Mouse (Mus musculus) T-helper 1 cell (primary cell): ENCODE data around the gene Ntrk1.

Source experiments
- in situ Hi-C: fragments of 300-600 bp; cut with MboI, MseI; formaldehyde crosslinking; loops from one replicate; pipeline ENCODE4 v1.15.1; 2025; ENCODE audit warnings: high pct_unique_total_duplicates

The Ntrk1 gene

DNA sequence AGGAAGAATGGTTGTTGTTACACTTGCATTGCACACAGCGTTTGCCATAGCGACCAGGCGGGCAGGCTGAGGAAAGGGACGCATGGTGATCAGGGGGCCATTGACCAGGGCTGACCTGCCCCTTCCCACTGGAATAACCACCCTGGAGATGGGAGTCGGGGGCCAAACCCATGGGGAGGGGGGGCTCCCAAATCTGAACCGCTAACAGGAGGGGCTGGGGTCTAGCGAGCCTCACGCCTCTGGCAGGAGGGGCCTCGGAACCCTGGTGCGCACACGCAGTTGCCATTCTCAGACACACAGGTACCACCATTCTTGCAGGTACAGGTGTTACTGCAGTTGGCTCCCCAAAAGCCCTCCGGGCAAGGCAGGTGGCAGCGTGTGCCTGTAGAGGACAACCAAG lies 41.1 kb downstream of the Ntrk1 start:
- in situ Hi-C loops = no loop called here

GRCm38 (mm10) chr3:87752567-87752966 lies 42.4 kb downstream of the Ntrk1 start:
- in situ Hi-C loops = no loop called here

GRCm38 (mm10) chr3:87749977-87750376 lies 45.0 kb downstream of the Ntrk1 start:
- in situ Hi-C loops = no loop called here

DNA sequence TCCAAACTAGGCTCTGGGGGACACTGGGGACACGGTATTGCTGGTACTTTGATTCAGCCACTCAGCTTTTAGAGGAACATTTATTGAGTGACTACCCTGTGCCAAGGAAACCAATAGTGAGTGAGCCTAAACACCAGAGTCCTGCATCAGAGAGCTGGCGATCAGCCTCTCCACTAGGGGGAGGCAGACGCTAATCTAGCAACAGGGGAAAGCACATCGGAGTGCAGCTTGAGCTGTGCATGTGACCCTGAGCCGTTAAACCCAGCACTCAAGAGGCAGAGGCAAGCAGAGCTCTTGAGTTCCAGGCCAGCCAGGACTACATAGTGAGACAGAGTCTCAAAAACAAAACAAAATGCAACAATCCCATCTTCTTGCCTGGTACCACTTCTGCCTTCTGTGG lies 45.9 kb downstream of the Ntrk1 start:
- in situ Hi-C loops = no loop called here

DNA sequence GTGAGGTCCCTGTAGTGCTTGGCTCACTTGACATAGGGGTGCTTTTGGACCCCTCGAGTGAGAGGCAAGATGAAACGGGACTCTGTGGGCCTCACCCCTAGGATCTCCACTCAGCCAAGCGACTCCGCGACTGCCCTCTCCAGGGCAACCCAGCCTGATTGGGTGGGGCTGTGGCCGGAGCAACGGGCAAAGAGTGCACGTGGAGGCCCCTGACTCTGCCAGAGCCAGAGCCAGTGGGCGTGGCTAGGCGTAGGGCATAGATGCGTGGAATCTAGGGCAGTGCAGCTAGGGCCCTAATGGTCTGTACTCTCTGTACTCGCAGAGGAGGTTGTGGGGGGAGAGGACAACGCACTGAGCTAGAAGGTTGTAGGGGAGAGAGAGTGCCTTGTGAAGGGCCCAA lies 46.5 kb downstream of the Ntrk1 start, which contains the start of gene Lrrc71:
Lrrc71 (minus strand) TSS at position 195 of the 400 bp plus-strand sequence.
- in situ Hi-C loops = no loop called here

DNA sequence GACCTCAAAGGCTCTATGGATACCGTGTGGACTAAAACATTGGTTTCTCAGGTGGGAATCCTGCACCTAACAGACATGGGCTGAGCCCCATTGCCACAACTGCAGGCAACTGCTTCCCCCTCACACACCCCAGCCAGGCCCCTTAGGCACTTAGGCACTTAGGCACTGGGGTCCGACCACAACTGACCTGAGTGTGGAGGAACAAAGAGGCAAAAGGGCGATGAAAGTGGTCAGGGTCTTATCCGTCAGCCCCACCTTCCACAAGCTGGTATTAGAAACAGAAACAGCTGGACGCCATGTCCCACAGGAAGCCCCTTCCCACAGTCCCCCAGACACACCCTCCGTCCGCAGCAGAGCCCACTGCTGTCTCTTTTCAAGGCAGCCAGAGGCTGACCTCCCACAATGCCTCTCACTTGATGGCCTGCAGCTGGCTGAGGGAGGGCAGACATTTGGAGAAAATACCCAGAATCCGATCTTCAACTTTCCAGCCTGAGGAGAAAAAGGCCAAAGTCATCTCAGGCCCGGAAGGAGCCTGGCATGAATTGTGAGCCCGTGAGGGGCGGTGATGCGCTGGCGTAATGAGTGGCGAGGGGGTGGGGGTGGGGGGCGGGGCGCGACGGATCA lies 49.8 kb downstream of the Ntrk1 start:
- in situ Hi-C loops = no loop called here

- in situ Hi-C loops = no loop called here
Measured at GRCm38 (mm10) chr3:87743927-87744326, 51.0 kb downstream of the Ntrk1 start.

GRCm38 (mm10) chr3:87742735-87743134 lies 52.2 kb downstream of the Ntrk1 start:
- in situ Hi-C loops = no loop called here

- in situ Hi-C loops = no loop called here
Measured at GRCm38 (mm10) chr3:87742013-87742412, 52.9 kb downstream of the Ntrk1 start.

DNA sequence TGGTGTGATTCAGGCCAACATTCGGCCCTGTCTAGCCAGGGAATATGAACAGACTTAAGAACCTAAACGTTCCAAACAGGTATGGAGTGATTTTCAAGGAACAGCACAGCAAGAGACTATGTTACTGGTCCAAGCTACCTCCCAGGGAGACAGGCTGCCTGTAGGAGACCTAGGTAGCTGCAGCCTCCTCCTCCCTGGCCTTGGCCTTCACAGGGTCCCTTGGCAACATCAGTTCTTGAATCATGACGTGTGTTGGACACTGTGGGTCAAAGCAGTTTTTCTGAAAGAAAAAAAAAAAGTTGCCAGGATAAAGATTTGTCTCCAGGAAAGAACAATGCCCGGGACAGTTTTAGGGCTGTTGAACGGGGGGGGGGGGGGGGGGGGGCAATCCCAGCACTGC lies 56.1 kb downstream of the Ntrk1 start:
- in situ Hi-C loops = no loop called here

DNA sequence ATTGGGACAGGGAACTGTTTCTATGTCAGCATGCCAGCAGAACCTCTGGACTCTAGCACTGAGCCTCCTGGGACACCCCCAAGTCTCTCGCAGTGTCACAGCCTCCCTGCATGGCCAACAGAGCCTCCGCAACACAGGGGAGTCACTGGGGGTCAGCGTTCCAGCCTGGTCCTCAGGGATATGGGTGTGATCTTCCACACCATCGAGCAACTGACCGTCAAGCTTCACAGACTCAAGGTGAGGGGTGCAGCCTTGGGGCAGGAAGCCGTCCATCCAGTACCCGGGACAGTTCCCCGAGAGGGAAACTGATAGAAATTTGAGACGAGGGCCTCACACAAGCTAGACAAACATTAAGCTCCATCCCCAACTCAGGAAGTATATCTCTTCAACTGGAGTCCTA lies 59.6 kb downstream of the Ntrk1 start:
- in situ Hi-C loops = no loop called here

DNA sequence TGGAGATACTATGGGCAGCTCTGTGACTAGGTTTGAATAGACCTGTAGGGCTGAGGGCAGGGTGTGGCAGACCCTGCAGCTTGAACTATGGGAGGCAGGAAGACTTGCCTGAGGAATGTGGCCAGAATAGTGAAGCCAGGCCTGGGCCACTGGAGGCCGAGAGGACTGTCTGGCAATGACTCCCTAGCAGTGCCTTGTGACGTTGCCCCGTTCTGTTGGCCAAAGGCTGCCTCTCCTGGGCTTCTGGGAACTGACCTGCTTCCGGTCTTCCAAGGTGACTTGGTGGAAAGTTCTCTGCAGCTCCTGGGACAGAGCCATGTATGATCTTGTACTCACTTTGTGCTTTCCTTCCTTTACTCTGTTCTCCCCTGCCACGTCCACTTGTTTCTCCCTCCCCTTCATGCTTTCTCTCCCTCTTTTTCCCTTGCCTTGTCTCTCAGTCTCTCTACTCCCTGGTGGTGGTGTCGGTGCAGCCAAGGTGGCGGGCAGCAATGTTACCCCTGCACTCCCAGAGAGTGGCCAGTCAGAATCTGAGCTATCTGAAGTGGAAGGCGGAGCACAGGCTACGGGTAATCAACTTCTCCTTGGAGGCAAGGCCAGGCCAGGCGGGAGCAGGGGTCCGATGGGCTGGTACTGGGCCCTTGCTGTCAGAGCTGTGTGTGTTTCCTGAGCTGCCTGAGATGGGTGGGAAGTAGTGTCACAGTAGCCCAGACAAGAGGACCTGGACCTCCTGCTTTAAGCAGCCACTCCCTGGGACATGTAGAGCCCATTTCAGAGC lies 60.8 kb downstream of the Ntrk1 start:
- in situ Hi-C loops = no loop called here

GRCm38 (mm10) chr3:87733098-87733497 lies 61.9 kb downstream of the Ntrk1 start:
- in situ Hi-C loops = no loop called here

DNA sequence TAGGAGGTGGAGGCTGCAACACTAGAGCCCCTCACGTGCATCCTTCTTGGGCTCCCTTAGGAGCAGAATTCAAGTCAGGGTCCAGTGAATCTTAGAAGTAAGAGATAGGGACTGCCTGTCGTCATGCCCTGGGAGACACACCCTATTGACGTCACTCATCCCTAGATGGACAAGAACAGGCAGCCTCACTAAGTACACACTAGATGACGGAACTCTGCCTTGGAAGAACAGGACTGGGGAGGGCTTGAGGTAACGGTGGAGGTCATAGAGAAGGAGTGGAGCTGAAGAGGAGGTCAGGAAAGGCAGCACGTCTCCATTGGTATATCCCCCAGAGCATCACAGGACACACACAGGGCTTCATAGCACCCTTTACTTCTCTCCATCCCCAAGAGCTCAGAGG lies 66.3 kb downstream of the Ntrk1 start:
- in situ Hi-C loops = no loop called here
